Mouse (Mus musculus) heart, adult 2 months (tissue): ENCODE results near the gene Wnt9a.

Source experiments
- CTCF ChIP-seq: fragments of 200-600 bp; IDR thresholded peaks from 2 replicates; pipeline ENCODE4 v1.8.1; 2022; ENCODE audit warnings: antibody characterized with exemption, mild to moderate bottlenecking, moderate library complexity
- POLR2A ChIP-seq: fragments of 200-500 bp; IDR thresholded peaks from 2 replicates; pipeline ENCODE4 v1.6.1; 2011; ENCODE audit warnings: mild to moderate bottlenecking, low read depth, low read length, control low read depth; ENCODE audit not compliant: insufficient read depth

DNA sequence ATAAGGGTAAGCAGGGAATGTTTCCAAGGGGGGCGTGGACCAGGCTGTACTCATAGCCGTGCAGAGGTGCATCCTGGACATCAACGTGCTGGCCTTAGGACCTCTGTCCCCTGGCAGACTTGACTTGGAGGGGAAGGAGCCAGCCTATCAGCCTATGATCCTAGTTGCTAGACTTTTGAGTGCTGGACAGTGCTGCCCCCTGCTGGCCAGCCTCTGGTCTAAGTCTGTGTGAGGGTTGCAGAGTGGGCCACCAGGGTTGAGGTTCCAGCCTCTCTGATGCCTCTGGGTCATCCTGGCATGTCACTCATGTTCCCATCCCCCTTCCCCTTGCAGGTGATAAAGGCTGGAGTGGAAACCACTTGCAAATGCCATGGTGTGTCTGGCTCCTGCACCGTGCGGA lies 23.8 kb downstream of the Wnt9a start:
- TF ChIP-seq POLR2A (no peak), CTCF (peak; percentile 81)
